Mouse (Mus musculus) small intestine, adult 2 months (tissue): ENCODE data around the gene Hdac4. TPM values are rescaled to one million over a fixed set of nuclear protein-coding genes. Genes with fewer than 3 reads are reported as not detected.

Experiments used
- H3K27ac ChIP-seq: fragments of 200-500 bp; 2 replicates; pipeline ENCODE4 v1.5.1; 2012; ENCODE audit warnings: low read depth, low read length, control low read depth, inconsistent platforms; ENCODE audit not compliant: insufficient read depth
- H3K27me3 ChIP-seq: fragments of 200-500 bp; 2 replicates; pipeline ENCODE4 v1.6.1; 2012; ENCODE audit warnings: mild to moderate bottlenecking, moderate library complexity, low read length, inconsistent platforms; ENCODE audit not compliant: control insufficient read depth, insufficient read depth
- H3K36me3 ChIP-seq: fragments of 200-500 bp; 2 replicates; pipeline ENCODE4 v1.6.1; 2012; ENCODE audit warnings: mild to moderate bottlenecking, low read length, control low read depth, inconsistent platforms; ENCODE audit not compliant: control insufficient read depth, insufficient read depth
- H3K4me1 ChIP-seq: fragments of 200-500 bp; 2 replicates; pipeline ENCODE4 v1.6.1; 2012; ENCODE audit warnings: low read length, inconsistent platforms, mixed read lengths; ENCODE audit not compliant: control insufficient read depth, insufficient read depth, insufficient read length
- H3K4me3 ChIP-seq: fragments of 200-500 bp; 2 replicates; pipeline ENCODE4 v1.5.1; 2012; ENCODE audit warnings: low read depth, mild to moderate bottlenecking, control low read depth, inconsistent platforms, low read length, moderate library complexity
- CTCF ChIP-seq: fragments of 200-500 bp; IDR thresholded peaks from 2 replicates; pipeline ENCODE4 v1.5.1; 2012; ENCODE audit warnings: low read depth, mild to moderate bottlenecking, control low read depth, inconsistent platforms, low read length, moderate library complexity, mixed read lengths; ENCODE audit not compliant: insufficient replicate concordance, insufficient read length; ENCODE audit errors: extremely low read depth
- POLR2A ChIP-seq: fragments of 200-500 bp; IDR thresholded peaks from 2 replicates; pipeline ENCODE4 v1.6.1; 2012; ENCODE audit warnings: low read depth, mild to moderate bottlenecking, control low read depth, inconsistent platforms, low read length, moderate library complexity
- WGBS: fragments of 180-500 bp; shearing (Covaris S2); methylation state at CpG from one replicate; pipeline ENCODE4 v1.1.7; 2018; 5-methylcytosine and 5-hydroxymethylcytosine counted together
- polyA plus RNA-seq: library from polyadenylated mRNA; depleted of rRNA; stranded (reverse); fragments of >200 nt; gene quantifications from 2 replicates; pipeline ENCODE4 v1.2.3, GENCODE M21; 2012

The Hdac4 gene
- polyA plus RNA-seq, 1 experiment = 21.0 TPM

DNA sequence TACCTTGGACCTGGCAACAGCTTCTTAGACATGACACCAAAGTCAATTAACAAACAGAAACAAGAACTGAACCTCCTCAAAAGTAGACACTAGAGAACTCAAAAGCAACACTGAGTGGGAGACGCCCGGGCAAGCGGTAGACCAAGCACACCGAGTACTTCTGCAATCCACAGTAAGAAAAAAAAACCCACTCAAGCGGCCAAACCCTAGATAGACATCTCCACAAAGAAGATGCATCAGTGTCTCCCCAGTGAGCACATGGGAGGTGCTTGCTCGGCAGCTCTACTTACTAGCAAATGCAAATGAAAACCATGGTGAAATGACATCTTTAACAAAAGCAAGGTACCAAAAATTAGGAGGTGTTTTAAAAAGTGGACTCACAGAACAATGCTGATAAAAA lies 67.7 kb downstream of the Hdac4 start:
- no peaks in the 10 kb centered on the region for H3K36me3 ChIP-seq
- peaks cover 14% of the 10 kb centered on the region for H3K4me1 ChIP-seq
- H3K27ac ChIP-seq = no peak overlapping the region
- no peak for TF ChIP-seq POLR2A
- TF ChIP-seq CTCF = no peak
- no peak overlapping the region for H3K4me3 ChIP-seq
- WGBS = 79% methylated on average over 6 of the region's 6 CpGs
- H3K27me3 ChIP-seq = no peaks in the 10 kb centered on the region

GRCm38 (mm10) chr1:92127366-92127765 lies 68.1 kb downstream of the Hdac4 start:
- Histone ChIP-seq H3K4me1 (peaks cover 14% of the 10 kb centered on the region), H3K4me3 (no peak overlapping the region), H3K36me3 (no peaks in the 10 kb centered on the region), H3K27me3 (no peaks in the 10 kb centered on the region), H3K27ac (no peak overlapping the region)
- WGBS = 47% methylated on average over 1 of the region's 1 CpGs
- TF ChIP-seq POLR2A (no peak), CTCF (no peak)

DNA sequence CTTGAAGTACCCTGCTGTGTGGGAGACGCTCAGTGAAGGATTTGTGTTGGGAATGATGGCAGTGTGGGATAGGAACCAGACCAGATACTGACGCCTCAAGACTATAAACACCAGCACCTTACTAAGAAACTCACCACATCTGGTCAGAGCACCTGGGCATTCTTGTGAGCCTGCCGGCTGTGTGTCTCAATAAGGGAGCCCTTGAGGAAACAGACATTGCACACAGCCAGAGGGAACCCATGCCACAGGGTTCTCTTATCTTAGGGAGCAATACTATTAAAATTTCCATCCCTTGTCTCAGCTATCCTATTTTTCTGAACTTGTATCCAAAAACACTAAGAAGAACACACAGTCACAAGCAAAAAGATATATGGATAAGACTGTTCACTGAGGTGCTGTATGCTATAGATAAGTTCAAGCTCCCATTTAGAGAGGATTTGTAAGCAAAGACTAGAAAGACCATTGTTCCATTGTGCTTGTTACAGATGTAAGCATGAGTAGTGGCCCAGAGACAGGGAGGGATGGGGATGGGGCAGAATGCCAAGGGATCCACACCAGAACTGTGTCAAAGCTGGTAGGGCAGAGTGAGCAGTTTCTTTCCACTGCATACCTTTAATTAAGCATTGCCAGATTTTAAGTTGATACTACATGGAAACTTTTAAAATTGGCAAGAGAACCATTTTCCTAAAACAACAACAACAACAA lies 70.8 kb downstream of the Hdac4 start:
- Histone ChIP-seq H3K27ac (no peak overlapping the region), H3K4me1 (no peaks in the 10 kb centered on the region), H3K4me3 (no peak overlapping the region), H3K27me3 (no peaks in the 10 kb centered on the region), H3K36me3 (no peaks in the 10 kb centered on the region)
- WGBS = 84% methylated on average over 3 of the region's 3 CpGs
- TF ChIP-seq POLR2A = no peak
- TF ChIP-seq CTCF = no peak

GRCm38 (mm10) chr1:92119303-92119702 lies 76.2 kb downstream of the Hdac4 start:
- WGBS = 54% methylated on average over 5 of the region's 5 CpGs
- TF ChIP-seq CTCF = no peak
- no peak for TF ChIP-seq POLR2A

DNA sequence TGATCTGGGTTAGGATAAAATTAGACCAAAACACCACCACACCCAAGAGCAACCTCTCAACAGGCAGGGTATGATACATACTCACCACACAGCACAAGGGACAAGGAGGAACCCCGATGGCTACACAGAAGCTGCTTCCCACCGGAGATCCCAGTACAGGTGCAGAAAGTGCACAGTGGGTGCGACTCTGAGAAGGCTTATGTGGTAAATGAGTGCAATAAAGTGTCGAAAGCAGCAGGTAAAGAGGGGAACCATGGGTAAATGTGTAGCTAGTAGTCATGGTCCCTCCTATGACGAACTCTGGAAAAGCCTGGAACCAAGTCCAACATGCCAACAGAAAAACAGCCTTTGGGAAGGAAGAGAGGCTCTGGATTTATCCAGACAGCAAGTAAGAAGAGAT lies 77.9 kb downstream of the Hdac4 start:
- TF ChIP-seq CTCF (no peak), POLR2A (no peak)
- no peaks in the 10 kb centered on the region for H3K27me3 ChIP-seq
- H3K27ac ChIP-seq = no peak overlapping the region
- WGBS = 47% methylated on average over 5 of the region's 5 CpGs
- H3K36me3 ChIP-seq = peaks cover 3% of the 10 kb centered on the region; the same call in 1 of the 2 replicates
- no peak overlapping the region for H3K4me3 ChIP-seq
- H3K4me1 ChIP-seq = peaks cover 20% of the 10 kb centered on the region; the same call in 1 of the 2 replicates

More at GRCm38 (mm10) chr1:92119303-92119702, 76.2 kb downstream of the Hdac4 start:
- Histone ChIP-seq H3K4me3 (no peak overlapping the region), H3K27ac (no peak overlapping the region), H3K36me3 (peaks cover 3% of the 10 kb centered on the region; the same call in 1 of the 2 replicates), H3K4me1 (peaks cover 6% of the 10 kb centered on the region; the same call in 1 of the 2 replicates), H3K27me3 (no peaks in the 10 kb centered on the region)

- H3K4me1 ChIP-seq = peaks cover 21% of the 10 kb centered on the region; the same call in 1 of the 2 replicates
- TF ChIP-seq POLR2A (no peak), CTCF (no peak)
- H3K27ac ChIP-seq = no peak overlapping the region
- no peak overlapping the region for H3K4me3 ChIP-seq
- no peaks in the 10 kb centered on the region for H3K27me3 ChIP-seq
- WGBS = 86% methylated on average over 4 of the region's 4 CpGs
- H3K36me3 ChIP-seq = peaks cover 3% of the 10 kb centered on the region; the same call in 1 of the 2 replicates
Measured at GRCm38 (mm10) chr1:92116169-92116568, 79.3 kb downstream of the Hdac4 start.

GRCm38 (mm10) chr1:92114091-92114490 lies 81.4 kb downstream of the Hdac4 start:
- H3K27me3 ChIP-seq = no peaks in the 10 kb centered on the region
- peak overlapping the region; percentile 70 for H3K27ac ChIP-seq

More at GRCm38 (mm10) chr1:92114091-92114490, 81.4 kb downstream of the Hdac4 start:
- 68% methylated on average over 3 of the region's 3 CpGs for WGBS
- H3K4me3 ChIP-seq = no peak overlapping the region
- H3K36me3 ChIP-seq = peaks cover 3% of the 10 kb centered on the region; the same call in 1 of the 2 replicates
- H3K4me1 ChIP-seq = peaks cover 21% of the 10 kb centered on the region; the same call in 1 of the 2 replicates
- no peak for TF ChIP-seq CTCF
- no peak for TF ChIP-seq POLR2A
